Mouse (Mus musculus): Measurements from ENCODE around the gene Zfp683. TPM values are rescaled to one million over a fixed set of nuclear protein-coding genes. Genes with fewer than 3 reads are reported as not detected.

The Zfp683 gene
- total and polyA plus RNA-seq, 3 experiments: 0.16 TPM; not detected in 2

- Histone ChIP-seq H3K4me1 (ENCODE audit: control insufficient read depth in 1 of 2, insufficient read depth in 2 of 2) (no peaks in the 10 kb centered on the region), H3K27me3 (replicated peaks) (peaks cover 14% of the 10 kb centered on the region), H3K79me2 (replicated peaks; ENCODE audit: control insufficient read depth, extremely low read depth, insufficient read depth, poor library complexity, severe bottlenecking) (no peaks in the 10 kb centered on the region), H3K27ac (ENCODE audit: insufficient read depth, low read depth) (no peak overlapping the region), H3K9me3 (replicated peaks; ENCODE audit: low read length) (peaks cover 15% of the 10 kb centered on the region), H3K4me2 (ENCODE audit: insufficient read depth, low read depth, poor library complexity, severe bottlenecking) (no peak overlapping the region), H3K9ac (ENCODE audit: insufficient read depth, low read depth) (no peak overlapping the region), H3K4me3 (replicated peaks in 1 of 3; ENCODE audit: low read depth in 2 of 3, low read length in 2 of 3, poor library complexity in 1 of 3) (no peak overlapping the region), H3K36me3 (replicated peaks in 1 of 2; ENCODE audit: control insufficient read depth in 1 of 2, insufficient read depth in 1 of 2, low read length in 1 of 2) (no peaks in the 10 kb centered on the region)
- in situ Hi-C loops (cut with MboI; ENCODE audit: low pct_ligation_motif_present, low pct_unique_long_range_greater_than_20kb, low sequenced_read_pairs): loop anchor here (10.0 kb wide), 1 partner anchor 58 kb away; no protein-coding TSS in a partner anchor
- dilution Hi-C loops (cut with MboI; ENCODE audit: extremely low pct_ligation_motif_present, extremely low pct_unique_long_range_greater_than_20kb, low sequenced_read_pairs): no loop called here
- TF ChIP-seq TBP (conservative IDR thresholded peaks at IDR 0.05; ENCODE audit: low read depth, low read length) (no peak), EP300 (IDR thresholded peaks at IDR 0.05; ENCODE audit: low read length) (no peak), SMC3 (IDR thresholded peaks at IDR 0.05; ENCODE audit: low read depth, low read length) (no peak), MAZ (IDR thresholded peaks at IDR 0.05; ENCODE audit: low read depth, low read length) (no peak), SIN3A (IDR thresholded peaks at IDR 0.05; ENCODE audit: low read length) (no peak), RCOR1 (conservative IDR thresholded peaks at IDR 0.05; ENCODE audit: low read depth, low read length) (no peak), PAX5 (IDR thresholded peaks at IDR 0.05; ENCODE audit: low read length) (no peak), CHD2 (IDR thresholded peaks at IDR 0.05; ENCODE audit: low read length) (no peak), MAFK (IDR thresholded peaks at IDR 0.05; ENCODE audit: insufficient replicate concordance, low read length) (no peak), USF2 (conservative IDR thresholded peaks at IDR 0.05; ENCODE audit: low read depth, low read length) (no peak), NELFE (IDR thresholded peaks at IDR 0.05; ENCODE audit: low read depth, low read length) (no peak), BHLHE40 (IDR thresholded peaks at IDR 0.05; ENCODE audit: low read depth, low read length) (no peak), TCF12 (IDR thresholded peaks at IDR 0.05; ENCODE audit: low read depth, low read length) (no peak), E2F4 (IDR thresholded peaks at IDR 0.05; ENCODE audit: insufficient replicate concordance, low read depth, low read length) (no peak), NRF1 (IDR thresholded peaks at IDR 0.05; ENCODE audit: low read depth, low read length) (no peak), POLR2AphosphoS2 (IDR thresholded peaks at IDR 0.05; ENCODE audit: low read depth, low read length) (no peak), POLR2A (IDR thresholded peaks at IDR 0.05; ENCODE audit: low read depth, low read length) (no peak), MEF2A (IDR thresholded peaks at IDR 0.05; ENCODE audit: borderline replicate concordance, low read depth, low read length) (no peak)
- DNase-seq (ENCODE audit: extremely low read depth): no peak
Observed at GRCm38 (mm10) chr4:134016767-134017166, 36.9 kb upstream of the Zfp683 start.

- Histone ChIP-seq H3K4me2 (ENCODE audit: insufficient read depth, low read depth, poor library complexity, severe bottlenecking) (no peak overlapping the region), H3K79me2 (replicated peaks; ENCODE audit: control insufficient read depth, extremely low read depth, insufficient read depth, poor library complexity, severe bottlenecking) (no peaks in the 10 kb centered on the region), H3K36me3 (replicated peaks in 1 of 2; ENCODE audit: control insufficient read depth in 1 of 2, insufficient read depth in 1 of 2, low read length in 1 of 2) (no peaks in the 10 kb centered on the region), H3K4me3 (replicated peaks in 1 of 3; ENCODE audit: low read depth in 2 of 3, low read length in 2 of 3, poor library complexity in 1 of 3) (no peak overlapping the region), H3K9ac (ENCODE audit: insufficient read depth, low read depth) (no peak overlapping the region), H3K4me1 (ENCODE audit: control insufficient read depth in 1 of 2, insufficient read depth in 2 of 2) (no peaks in the 10 kb centered on the region), H3K27me3 (replicated peaks) (peaks cover 14% of the 10 kb centered on the region), H3K9me3 (replicated peaks; ENCODE audit: low read length) (peaks cover 15% of the 10 kb centered on the region), H3K27ac (ENCODE audit: insufficient read depth, low read depth) (no peak overlapping the region)
- TF ChIP-seq CTCF (conservative IDR thresholded peaks at IDR 0.05 in 1 of 2, IDR thresholded peaks at IDR 0.05 in 1 of 2; ENCODE audit: low read depth in 2 of 2, low read length in 2 of 2) (no peak), POLR2AphosphoS2 (IDR thresholded peaks at IDR 0.05; ENCODE audit: low read depth, low read length) (no peak), NRF1 (IDR thresholded peaks at IDR 0.05; ENCODE audit: low read depth, low read length) (no peak), RCOR1 (conservative IDR thresholded peaks at IDR 0.05; ENCODE audit: low read depth, low read length) (no peak), RAD21 (IDR thresholded peaks at IDR 0.05; ENCODE audit: low read depth, low read length) (no peak)
- no peak for DNase-seq (ENCODE audit: extremely low read depth)
- in situ Hi-C loops (cut with MboI; ENCODE audit: low pct_ligation_motif_present, low pct_unique_long_range_greater_than_20kb, low sequenced_read_pairs): loop anchor here (10.0 kb wide), 1 partner anchor 57 kb away; no protein-coding TSS in a partner anchor
- dilution Hi-C loops (cut with MboI; ENCODE audit: extremely low pct_ligation_motif_present, extremely low pct_unique_long_range_greater_than_20kb, low sequenced_read_pairs): no loop called here
Observed at GRCm38 (mm10) chr4:134017201-134017865, 36.3 kb upstream of the Zfp683 start.
